Mouse (Mus musculus) monocyte, adult 2 months (primary cell): Measurements from ENCODE around the gene Myo5a.

ENCODE experiments used
- DNase-seq, 2 experiments: peaks; one replicate each; pipeline ENCODE4 v3.0.0; 2022; ENCODE audit warnings: low spot score in 2 of 2, low read depth in 1 of 2

Myo5a gene

DNA sequence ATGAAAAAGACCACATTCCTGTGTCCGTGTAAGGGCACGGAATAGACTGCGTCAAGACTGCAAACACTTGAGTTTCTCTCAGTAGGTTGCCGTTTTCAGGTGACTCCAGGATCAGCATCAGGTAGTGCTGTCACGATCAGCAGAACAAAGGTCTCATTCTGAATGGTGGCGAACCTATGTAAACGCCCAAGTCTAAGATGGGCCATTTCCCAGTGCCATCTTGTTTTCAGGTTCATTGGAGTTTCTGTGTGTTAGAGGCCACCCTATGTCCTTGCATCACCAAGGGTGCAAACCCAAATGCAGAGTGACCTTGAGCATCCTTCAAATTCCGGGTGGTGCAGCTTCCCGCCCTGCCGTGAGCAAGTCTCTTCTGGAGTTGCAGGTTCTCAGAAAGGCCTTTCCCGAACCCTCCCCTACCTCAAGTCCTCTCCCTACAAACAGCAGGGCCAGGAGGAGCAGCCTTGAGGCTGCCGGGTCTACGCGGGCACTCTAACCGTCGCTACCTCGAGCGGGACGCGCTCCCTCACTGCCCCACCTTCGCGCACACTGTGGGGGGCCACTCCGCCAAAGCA is at the start of gene Myo5a:
Gene Myo5a, plus strand, starts transcription at position 559 of the 572 bp plus-strand sequence.
- DNase-seq, result no peak

DNA sequence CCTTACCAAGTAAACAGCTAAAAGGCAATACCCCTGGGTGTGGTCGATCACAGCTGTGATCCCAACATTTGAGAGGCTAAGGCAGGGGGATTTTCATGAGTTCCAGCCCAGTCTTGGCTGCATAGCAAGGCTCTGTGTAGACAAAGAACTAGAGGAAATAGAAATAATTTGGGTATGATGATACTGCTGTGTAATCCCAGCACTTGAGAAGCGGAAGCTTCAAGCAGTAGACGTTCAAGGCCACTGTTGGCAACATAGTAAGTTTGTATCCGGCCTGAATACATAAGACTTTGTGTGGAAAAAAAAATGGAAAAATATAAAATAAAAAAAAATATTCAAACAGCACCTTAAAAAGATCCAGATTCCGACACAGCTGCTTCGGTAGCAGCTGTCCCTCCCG is 48.3 kb upstream of the Myo5a start:
- no peak for DNase-seq

DNA sequence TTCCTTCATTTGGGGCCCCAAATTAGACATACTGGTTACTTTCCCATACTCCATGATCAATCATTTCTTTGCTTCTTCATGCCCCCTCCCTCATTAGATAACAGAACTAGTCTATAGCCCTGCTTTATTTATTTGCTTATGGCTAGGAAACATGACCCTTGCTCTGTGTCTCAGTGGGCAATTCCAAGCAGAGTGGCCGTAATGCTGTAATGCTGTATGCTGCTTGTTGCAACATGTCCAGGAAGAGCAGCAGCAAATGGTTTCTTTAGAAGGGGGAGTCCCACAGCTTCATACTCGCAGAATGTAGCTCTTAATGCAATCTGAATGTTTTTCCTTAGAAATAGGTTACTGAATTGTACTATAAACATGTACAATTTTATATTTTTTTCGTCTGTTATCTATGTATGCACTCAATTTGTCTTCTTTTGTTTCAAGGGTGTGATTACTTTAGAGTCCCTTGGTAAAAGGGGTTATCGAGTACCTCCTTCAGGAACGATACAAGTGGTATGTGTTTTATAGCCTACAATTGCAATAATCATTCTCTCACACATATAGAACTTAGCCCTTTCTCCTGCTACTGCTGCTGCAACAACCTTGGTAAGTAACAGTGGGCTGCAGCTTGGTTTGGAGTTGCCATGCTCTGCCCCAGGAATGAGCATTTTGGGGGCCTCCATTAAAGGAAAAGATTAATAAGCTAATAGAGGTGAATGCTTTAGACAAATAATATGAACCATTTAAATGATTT is 47.5 kb upstream of the Myo5a start:
- no peak for DNase-seq

DNA sequence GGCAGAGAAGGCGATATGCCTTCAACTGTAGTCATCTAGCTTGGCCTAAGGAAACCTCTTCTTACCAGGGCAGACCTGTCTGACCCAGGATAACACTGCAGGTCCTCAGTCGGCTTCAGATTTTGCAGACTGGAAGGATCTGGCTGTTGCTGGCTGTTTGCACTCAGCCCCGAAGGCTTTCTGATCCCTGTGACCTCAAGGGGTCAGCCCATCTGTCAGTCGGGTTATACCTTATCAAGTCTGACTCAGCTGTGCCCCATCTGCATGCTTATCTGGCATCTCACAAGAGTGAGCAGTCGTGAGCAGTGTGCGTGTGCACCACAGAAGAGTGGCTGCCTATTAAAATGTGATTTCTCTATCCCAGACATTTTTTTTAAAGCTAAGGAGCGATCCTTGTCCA is 46.7 kb upstream of the Myo5a start:
- DNase-seq, result no peak

DNA sequence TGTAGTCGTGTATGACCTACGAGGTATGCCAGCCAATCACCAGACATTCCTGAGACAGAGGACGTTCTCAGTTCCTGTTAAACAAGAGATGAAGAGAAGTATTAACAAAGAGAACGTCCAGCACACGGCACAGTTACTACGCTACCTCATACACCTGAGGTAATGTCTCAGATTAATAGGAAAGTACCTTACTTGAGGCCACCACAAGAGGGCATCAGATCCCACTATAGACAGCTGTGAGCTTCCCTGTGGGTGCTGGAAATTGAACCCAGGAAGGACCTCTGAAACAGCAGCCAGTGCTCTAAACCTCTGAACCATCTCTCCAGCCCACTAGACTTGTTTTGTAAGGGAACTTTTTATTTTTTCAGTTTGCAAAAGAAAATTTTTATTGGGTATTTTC is 45.1 kb upstream of the Myo5a start:
- no peak for DNase-seq

GRCm38 (mm10) chr9:75032408-75032807 is 38.4 kb upstream of the Myo5a start:
- no peak for DNase-seq

DNA sequence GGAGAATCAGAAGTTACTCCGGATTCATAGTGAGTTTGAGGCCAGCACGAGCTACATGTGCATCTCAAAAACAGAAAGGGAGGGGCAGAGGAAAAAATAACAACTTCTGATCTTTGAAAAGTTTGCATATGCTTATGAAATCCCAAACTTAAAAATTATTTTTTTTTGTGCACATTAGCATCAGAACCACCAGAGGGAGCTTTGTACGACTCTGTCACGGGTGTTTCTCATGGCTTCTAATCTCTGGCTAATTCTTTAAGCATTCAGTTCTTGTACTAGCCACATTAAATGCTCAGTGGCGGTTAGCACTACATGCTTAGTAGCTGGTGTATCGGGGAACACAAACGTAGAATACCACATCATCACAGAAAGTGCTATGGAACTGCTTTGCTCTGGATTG is 37.7 kb upstream of the Myo5a start:
- no peak for DNase-seq

- DNase-seq, result no peak
Observed at GRCm38 (mm10) chr9:75034691-75035090, 36.1 kb upstream of the Myo5a start.

DNA sequence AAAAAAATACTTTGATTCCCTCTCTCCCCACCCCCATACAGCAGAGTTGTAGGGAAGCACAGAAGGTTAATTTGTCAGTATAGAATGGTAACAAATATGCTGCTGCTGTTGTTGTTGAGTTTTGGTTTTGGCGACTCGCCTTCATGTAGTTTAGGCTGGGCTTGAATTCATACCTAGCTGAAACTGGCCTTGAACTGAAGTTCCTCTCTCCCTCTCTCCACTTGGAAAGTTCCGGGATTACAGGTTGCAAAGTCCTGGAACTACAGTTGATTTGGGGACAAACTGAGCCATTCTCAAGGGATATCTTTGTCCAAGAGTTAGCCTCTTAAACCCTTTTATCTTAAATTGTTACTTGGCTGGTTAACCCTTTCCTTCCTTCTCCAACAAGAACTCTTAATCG is 34.9 kb upstream of the Myo5a start:
- no peak for DNase-seq

DNA sequence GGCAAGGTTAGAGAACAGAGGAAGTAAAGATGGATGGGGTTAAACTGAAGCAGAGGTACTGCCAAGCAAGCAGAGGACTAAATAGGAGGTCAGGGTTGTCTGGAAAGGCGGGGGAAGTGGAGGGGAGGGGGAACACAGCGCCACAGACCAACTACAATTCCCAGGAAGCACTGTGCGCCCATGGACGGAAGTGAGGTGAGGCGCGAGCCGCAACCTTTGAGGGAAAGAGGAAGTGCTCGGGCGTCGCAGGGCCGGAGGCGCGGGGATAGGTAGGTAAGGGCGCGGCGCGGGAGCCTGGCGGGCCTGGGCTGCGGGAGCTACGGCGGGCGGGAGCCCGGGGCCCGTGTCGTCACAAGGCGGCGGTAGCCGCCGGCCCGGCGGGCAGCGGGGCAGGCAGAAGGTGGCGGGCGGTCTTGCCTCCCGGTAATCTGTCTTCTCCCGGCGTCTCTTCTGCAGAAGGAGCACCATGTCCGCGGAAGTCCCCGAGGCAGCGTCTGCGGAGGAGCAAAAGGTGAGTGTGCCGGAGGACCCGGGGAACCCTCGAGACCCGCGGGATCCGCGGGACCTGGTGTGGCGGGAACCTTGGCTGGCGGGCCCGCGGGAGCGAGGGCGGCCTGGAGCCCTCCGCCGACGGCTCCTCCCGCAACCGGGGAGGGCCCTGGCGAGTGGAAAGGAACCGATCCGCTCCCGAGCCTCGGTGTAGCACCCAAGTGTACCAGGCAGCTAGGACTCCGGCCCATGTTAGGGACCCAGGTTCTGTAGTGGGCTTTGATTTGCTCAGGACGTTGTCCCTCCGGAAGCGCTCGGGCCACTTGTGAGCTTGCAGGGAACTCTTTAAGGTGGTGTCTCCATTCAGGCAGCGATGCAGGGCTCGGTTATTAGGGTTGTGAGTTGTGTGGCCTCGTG is 33.1 kb upstream of the Myo5a start, which contains the start of gene Arpp19:
Gene Arpp19, plus strand, starts transcription at position 164 of the 906 bp plus-strand sequence.
- DNase-seq, result peak; percentile 17 to 56

DNA sequence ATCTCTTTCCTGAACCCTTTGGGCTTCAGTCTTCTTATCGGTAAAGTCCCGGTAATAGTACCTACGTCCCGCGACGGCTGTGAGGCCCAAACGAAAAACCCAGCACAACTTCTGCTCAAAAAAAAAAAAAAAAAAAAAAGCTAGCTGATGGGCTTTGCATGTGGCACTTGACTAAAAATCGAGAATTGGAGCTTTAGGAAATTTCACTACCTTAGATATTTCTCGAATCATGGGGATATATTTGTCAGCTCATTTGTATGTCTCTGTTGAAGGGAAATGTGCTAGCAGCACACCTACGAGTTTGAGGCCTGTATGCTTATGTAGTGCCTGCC is 32.5 kb upstream of the Myo5a start:
- DNase-seq, result no peak

DNA sequence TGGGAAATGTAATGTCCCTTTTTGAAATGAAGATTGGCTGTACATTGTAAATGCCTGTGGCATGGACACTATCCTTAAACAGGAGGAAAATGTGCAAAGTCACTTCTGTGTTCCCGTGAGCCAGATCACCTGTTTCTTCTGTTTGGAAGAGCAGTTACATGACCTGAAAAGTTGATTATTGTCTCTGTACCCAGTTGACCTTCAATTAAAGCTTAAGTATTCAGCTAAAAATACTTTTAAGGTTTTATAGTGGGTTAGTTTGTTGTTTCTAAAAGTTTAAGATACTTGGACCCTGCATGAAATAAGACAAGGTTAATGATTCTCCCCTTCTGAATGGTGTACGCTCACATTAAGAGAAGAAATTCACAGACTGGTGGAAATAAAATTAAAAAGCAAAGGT is 30.2 kb upstream of the Myo5a start:
- no peak for DNase-seq

- DNase-seq, result no peak
Observed at GRCm38 (mm10) chr9:75041840-75042525, 28.8 kb upstream of the Myo5a start.

DNA sequence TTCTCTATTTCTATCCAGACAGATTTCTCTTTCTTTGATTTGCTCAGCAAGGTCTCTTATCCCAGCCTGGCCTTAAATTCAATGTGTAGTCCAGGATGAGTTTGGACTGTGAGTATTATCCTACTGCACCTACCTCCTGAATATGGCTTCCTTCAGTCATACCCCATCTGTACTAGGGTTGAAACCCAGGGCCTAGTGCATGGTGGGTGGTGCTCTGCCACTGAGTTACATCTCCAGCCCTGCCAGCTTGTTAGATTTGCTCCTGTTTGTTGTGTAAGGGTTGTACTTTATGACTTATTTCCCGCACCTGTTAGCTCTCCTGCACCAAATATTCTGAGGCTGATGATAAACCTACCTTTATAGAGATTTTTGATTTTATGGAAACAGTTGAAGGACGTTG is 27.6 kb upstream of the Myo5a start:
- DNase-seq, result no peak

GRCm38 (mm10) chr9:75047079-75047478 is 23.7 kb upstream of the Myo5a start:
- no peak for DNase-seq

DNA sequence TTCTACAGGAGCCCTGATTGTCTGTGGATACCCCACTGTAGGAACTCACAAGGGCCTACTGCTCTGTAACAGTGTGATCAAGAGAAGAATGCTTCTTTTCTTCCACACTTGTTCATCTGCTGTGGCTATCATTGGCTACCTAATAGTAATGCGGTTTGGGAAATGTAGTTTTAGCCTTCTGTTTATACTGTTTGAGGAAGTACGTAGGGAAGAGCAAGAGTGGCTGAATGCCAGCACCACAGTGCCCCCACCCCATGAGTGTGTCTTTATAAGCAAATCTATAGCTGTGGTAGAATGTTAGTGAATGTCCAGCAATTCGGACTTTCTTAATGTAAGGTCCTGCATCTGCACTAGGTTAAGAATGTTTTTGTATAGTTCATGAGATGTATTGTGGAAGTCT is 21.7 kb upstream of the Myo5a start:
- DNase-seq, result peak in 1 of 2 experiments; percentile 31

GRCm38 (mm10) chr9:75050003-75050402 is 20.8 kb upstream of the Myo5a start:
- DNase-seq, result peak in 1 of 2 experiments; percentile 46

GRCm38 (mm10) chr9:75051841-75052240 is 19.0 kb upstream of the Myo5a start:
- no peak for DNase-seq

DNA sequence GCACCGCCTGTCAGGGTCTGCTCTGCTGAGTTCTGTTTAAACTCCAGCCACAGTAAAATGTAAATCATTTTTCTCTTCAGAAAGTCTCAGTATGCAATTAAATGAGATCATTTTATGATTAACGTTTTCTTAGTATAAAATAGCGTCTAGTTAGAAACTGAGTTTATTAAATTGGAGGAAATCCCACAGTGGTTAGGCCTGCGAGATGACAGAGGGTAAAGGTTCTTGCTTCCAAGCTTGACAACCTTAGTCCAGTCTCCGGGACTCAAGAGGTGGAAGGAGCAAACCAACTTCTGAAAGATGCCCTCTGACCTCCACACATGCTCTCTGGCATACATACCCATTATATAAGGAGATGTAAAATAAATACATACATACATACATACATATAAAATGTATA is 15.8 kb upstream of the Myo5a start:
- no peak for DNase-seq

DNA sequence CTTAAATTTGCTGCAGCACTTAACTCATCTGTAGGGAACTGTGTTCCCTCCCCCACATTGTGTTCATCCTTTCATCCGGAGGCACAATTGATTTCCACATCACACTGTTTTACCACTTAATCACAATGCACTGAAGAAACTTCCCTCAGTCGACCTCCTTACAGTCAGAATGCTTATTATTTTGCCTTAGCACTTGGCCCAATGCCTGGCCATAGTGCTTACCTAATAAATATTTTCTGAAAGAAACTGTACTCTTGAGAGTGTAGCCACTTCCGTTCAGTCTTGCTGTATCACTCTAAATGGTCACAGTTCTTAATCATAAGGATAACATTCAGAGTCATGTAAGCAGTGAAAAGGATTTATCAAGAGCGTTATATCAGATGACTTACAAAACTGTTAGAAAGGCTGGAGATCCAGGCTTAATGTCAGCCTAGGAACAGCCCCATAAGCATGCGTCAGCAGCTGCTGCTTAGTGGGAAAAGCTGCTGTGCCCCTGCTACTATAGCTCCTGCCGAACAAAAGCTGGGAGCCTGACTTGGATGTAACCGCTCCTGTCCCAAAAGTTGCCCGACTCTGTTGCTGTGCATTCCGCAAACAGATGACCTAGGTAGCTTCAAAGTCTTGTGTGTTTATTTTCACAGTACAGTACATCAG is 6.0 kb upstream of the Myo5a start:
- no peak for DNase-seq
